Mouse (Mus musculus): ENCODE results near the gene Maco1.

- TF ChIP-seq POLR2A (IDR thresholded peaks at IDR 0.05; ENCODE audit: extremely low read depth, insufficient read depth, low read length), result no peak
- TF ChIP-seq CTCF (IDR thresholded peaks at IDR 0.05; ENCODE audit: low read depth, low read length), result no peak
Measured at GRCm38 (mm10) chr4:134868065-134868464, 14.9 kb upstream of the Maco1 start.
